Mouse (Mus musculus) CH12.LX (cell line): ENCODE measurements at regions not wholly inside any gene's neighbourhood (a gene's known extent, or its start where the extent isn't known, plus 50 kb on each side); places are given as distances from the start of the nearest gene placed in this dataset.
A peak's percentile ranks its signal among the peaks of the same experiment; 100 is the strongest.

Experiments
- DNase-seq: peaks from one replicate; pipeline ENCODE4 v3.0.0-alpha.2; 2013; ENCODE audit errors: extremely low read depth
- H3K27ac ChIP-seq: 2 replicates; pipeline ENCODE4 v1.5.1; 2012; ENCODE audit warnings: low read depth, mild to moderate bottlenecking, control low read depth, moderate library complexity; ENCODE audit not compliant: insufficient read depth
- H3K27me3 ChIP-seq: replicated peaks from 2 replicates; pipeline ENCODE3; 2012; ENCODE audit warnings: inconsistent platforms
- H3K36me3 ChIP-seq, 2 experiments: replicated peaks in 1 of 2; 2 replicates each; pipeline versions ENCODE3 to v1.6.1; 2012; ENCODE audit warnings: inconsistent platforms in 1 of 2, low read length in 1 of 2, mild to moderate bottlenecking in 1 of 2, mixed read lengths in 1 of 2, moderate library complexity in 1 of 2; ENCODE audit not compliant: control insufficient read depth in 1 of 2, insufficient read depth in 1 of 2
- H3K4me1 ChIP-seq, 2 experiments: 2 replicates each; pipeline ENCODE4 v1.6.1; 2012; ENCODE audit warnings: inconsistent platforms in 1 of 2, moderate library complexity in 1 of 2; ENCODE audit not compliant: insufficient read depth in 2 of 2, control insufficient read depth in 1 of 2
- H3K4me2 ChIP-seq: 2 replicates; pipeline ENCODE4 v1.6.1; 2012; ENCODE audit warnings: low read depth, mild to moderate bottlenecking, control low read depth; ENCODE audit not compliant: poor library complexity, insufficient read depth, severe bottlenecking
- H3K4me3 ChIP-seq, 3 experiments: fragments of 150-350 bp in 1 of 3; sonication (generic) in 1 of 3; replicated peaks in 1 of 3; 2 replicates each; pipeline versions ENCODE3 to v1.5.1; 2011 to 2012; ENCODE audit warnings: low read depth in 2 of 3, low read length in 2 of 3, mild to moderate bottlenecking in 2 of 3, moderate library complexity in 2 of 3, control low read depth in 1 of 3, improper control_type of control experiment in 1 of 3, inconsistent platforms in 1 of 3, mixed read lengths in 1 of 3; ENCODE audit not compliant: poor library complexity in 1 of 3
- H3K79me2 ChIP-seq: replicated peaks from 2 replicates; pipeline ENCODE4 v1.6.1; 2012; ENCODE audit warnings: mild to moderate bottlenecking, moderate library complexity; ENCODE audit not compliant: control insufficient read depth, poor library complexity, insufficient read depth, severe bottlenecking; ENCODE audit errors: extremely low read depth
- H3K9ac ChIP-seq: 2 replicates; pipeline ENCODE4 v1.6.1; 2012; ENCODE audit warnings: low read depth, mild to moderate bottlenecking, control low read depth, moderate library complexity; ENCODE audit not compliant: insufficient read depth
- H3K9me3 ChIP-seq: replicated peaks from 2 replicates; pipeline ENCODE3; 2012; ENCODE audit warnings: low read length, inconsistent platforms, mixed read lengths
- BHLHE40 ChIP-seq: IDR thresholded peaks from 2 replicates; pipeline ENCODE4 v1.6.1; 2011; ENCODE audit warnings: mild to moderate bottlenecking, low read depth, low read length, improper control_type of control experiment
- CTCF ChIP-seq, 2 experiments: IDR thresholded peaks in 1 of 2; conservative IDR thresholded peaks in 1 of 2; 2 replicates each; pipeline ENCODE4 v1.5.1; 2011 to 2012; ENCODE audit warnings: low read depth in 2 of 2, low read length in 2 of 2, improper control_type of control experiment in 1 of 2, inconsistent platforms in 1 of 2, mild to moderate bottlenecking in 1 of 2, moderate library complexity in 1 of 2
- E2F4 ChIP-seq: IDR thresholded peaks from 2 replicates; pipeline ENCODE4 v1.6.1; 2011; ENCODE audit warnings: low read depth, low read length, improper control_type of control experiment; ENCODE audit not compliant: insufficient replicate concordance
- EP300 ChIP-seq: IDR thresholded peaks from 2 replicates; pipeline ENCODE4 v1.6.1; 2011; ENCODE audit warnings: low read length, improper control_type of control experiment
- JUND ChIP-seq: conservative IDR thresholded peaks from 2 replicates; pipeline ENCODE4 v1.6.1; 2011; ENCODE audit warnings: low read depth, low read length, improper control_type of control experiment
- KAT2A ChIP-seq: IDR thresholded peaks from 2 replicates; pipeline ENCODE4 v1.6.1; 2012; ENCODE audit warnings: low read length, improper control_type of control experiment, inconsistent platforms; ENCODE audit not compliant: insufficient replicate concordance
- MAX ChIP-seq: IDR thresholded peaks from 2 replicates; pipeline ENCODE4 v1.6.1; 2011; ENCODE audit warnings: low read length, improper control_type of control experiment
- MEF2A ChIP-seq: IDR thresholded peaks from 2 replicates; pipeline ENCODE4 v1.6.1; 2014; ENCODE audit warnings: low read depth, mild to moderate bottlenecking, inconsistent platforms, low read length, improper control_type of control experiment, borderline replicate concordance
- MYC ChIP-seq: IDR thresholded peaks from 2 replicates; pipeline ENCODE4 v1.6.1; 2011; ENCODE audit warnings: low read depth, mild to moderate bottlenecking, improper control_type of control experiment, low read length
- NELFE ChIP-seq: IDR thresholded peaks from 2 replicates; pipeline ENCODE4 v1.6.1; 2011; ENCODE audit warnings: low read depth, low read length, improper control_type of control experiment
- TCF12 ChIP-seq: IDR thresholded peaks from 2 replicates; pipeline ENCODE4 v1.6.1; 2014; ENCODE audit warnings: low read depth, mild to moderate bottlenecking, inconsistent platforms, low read length, improper control_type of control experiment
- ZC3H11A ChIP-seq: IDR thresholded peaks from 2 replicates; pipeline ENCODE4 v1.6.1; 2012; ENCODE audit warnings: low read depth, mild to moderate bottlenecking, inconsistent platforms, low read length, improper control_type of control experiment
- dilution Hi-C: fragments of 300-500 bp; cut with MboI; formaldehyde crosslinking; loops from 2 replicates; pipeline ENCODE4 v1.14.3; 2020; ENCODE audit warnings: low sequenced_read_pairs; ENCODE audit not compliant: extremely low pct_unique_long_range_greater_than_20kb, extremely low pct_ligation_motif_present
- in situ Hi-C: fragments of 300-500 bp; cut with MboI; formaldehyde crosslinking; loops from 3 replicates; pipeline ENCODE4 v1.14.3; 2019; ENCODE audit warnings: low sequenced_read_pairs, low pct_ligation_motif_present, low pct_unique_long_range_greater_than_20kb, mixed read lengths

GRCm38 (mm10) chr13:107645865-107646645, 398.2 kb upstream of the Smim15 start:
- DNase-seq, result no peak
- Histone ChIP-seq H3K27ac (no peak overlapping the region), H3K79me2 (no peaks in the 10 kb centered on the region), H3K4me3 (no peak overlapping the region), H3K9ac (no peak overlapping the region), H3K4me1 (peaks cover 2 to 4% of the 10 kb centered on the region in 2 experiments; a peak in 3 of 4 replicates), H3K4me2 (no peak overlapping the region), H3K9me3 (no peaks in the 10 kb centered on the region), H3K27me3 (no peaks in the 10 kb centered on the region), H3K36me3 (no peaks in the 10 kb centered on the region)
- dilution Hi-C loops, result no loop called here
- TF ChIP-seq ZC3H11A (no peak), MEF2A (no peak)
- in situ Hi-C loops, result no loop called here

- in situ Hi-C loops (no loop called here), dilution Hi-C loops (no loop called here)
- peak overlapping the region; percentile 0; the same call in 1 of the 2 replicates for H3K9ac ChIP-seq
- H3K36me3 ChIP-seq, result no peaks in the 10 kb centered on the region
- no peaks in the 10 kb centered on the region for H3K9me3 ChIP-seq
- no peak overlapping the region for H3K27ac ChIP-seq
- peaks cover 0 to 4% of the 10 kb centered on the region in 2 experiments; a peak in 1 of 4 replicates for H3K4me1 ChIP-seq
- H3K27me3 ChIP-seq, result no peaks in the 10 kb centered on the region
- no peaks in the 10 kb centered on the region for H3K79me2 ChIP-seq
- peak overlapping the region; percentile 87; the same call in 1 of the 2 replicates for H3K4me2 ChIP-seq
- TF ChIP-seq CTCF (conservative IDR thresholded peaks at IDR 0.05 in 1 of 2, IDR thresholded peaks at IDR 0.05 in 1 of 2; ENCODE audit: low read depth in 2 of 2, low read length in 2 of 2) (no peak), BHLHE40 (no peak), E2F4 (no peak), JUND (no peak), NELFE (no peak), MAX (no peak), EP300 (no peak), TCF12 (no peak), MYC (no peak), KAT2A (no peak)
- no peak for DNase-seq
- H3K4me3 ChIP-seq, result peak overlapping the region in 1 of 3 experiments; percentile 18
Observed at GRCm38 (mm10) chr13:107645121-107645864, 399.0 kb upstream of the Smim15 start.
